Mouse (Mus musculus) E14TG2a.4 (cell line): ENCODE measurements around the gene Ptprn2.

Experiments used
- CTCF ChIP-seq: conservative IDR thresholded peaks from 2 replicates; pipeline ENCODE4 v1.5.1; 2014; ENCODE audit warnings: low read length
- NANOG ChIP-seq: IDR thresholded peaks from 2 replicates; pipeline ENCODE4 v1.6.1; 2014; ENCODE audit warnings: borderline replicate concordance, low read length, mixed read lengths

DNA sequence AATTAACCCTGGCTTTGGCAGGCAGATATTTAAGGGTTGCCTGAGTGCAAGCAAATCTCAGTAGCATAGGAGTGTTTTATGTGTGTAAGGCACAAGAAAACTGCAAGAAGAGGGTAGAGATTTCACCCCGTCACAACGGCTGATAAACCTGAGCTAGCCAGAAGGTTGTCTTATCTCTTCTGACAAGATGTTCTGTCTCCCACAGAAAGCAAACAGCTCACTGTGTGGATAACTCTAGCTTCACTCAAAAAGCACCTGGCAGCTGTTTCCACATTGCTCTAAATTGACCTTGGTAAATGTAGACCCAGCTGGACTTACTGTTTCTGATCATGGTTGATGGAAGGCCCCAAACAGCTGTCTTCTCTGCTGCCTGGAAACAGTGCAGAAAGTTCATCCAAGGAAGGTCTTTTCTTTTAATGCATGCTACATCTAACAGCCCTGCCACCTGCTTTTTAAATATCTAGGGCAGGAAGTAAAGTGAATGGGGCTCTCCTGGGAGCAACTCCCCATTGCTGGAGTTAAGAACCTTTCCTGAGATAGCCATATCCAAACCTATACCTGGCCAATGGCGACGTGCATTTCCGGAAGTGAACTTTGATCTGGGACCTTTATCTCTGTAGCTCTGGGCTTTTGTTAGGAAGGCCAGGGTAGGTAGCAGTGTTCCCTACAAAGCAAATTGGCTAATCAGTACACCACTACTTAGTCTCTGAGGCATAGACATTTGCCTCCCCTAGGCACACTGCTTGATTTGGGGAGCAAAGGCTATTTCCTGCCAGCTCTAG is 5.2 kb downstream of the Ptprn2 start:
- TF ChIP-seq NANOG: no peak
- no peak for TF ChIP-seq CTCF
